Mouse (Mus musculus) right cerebral cortex, adult 2 months (tissue): Measurements from ENCODE around the gene Dctpp1.

ENCODE experiments used
- DNase-seq, 2 experiments: peaks; one replicate each; pipeline ENCODE4 v3.0.0; 2021 to 2022; ENCODE audit warnings: low spot score in 2 of 2

The Dctpp1 gene

DNA sequence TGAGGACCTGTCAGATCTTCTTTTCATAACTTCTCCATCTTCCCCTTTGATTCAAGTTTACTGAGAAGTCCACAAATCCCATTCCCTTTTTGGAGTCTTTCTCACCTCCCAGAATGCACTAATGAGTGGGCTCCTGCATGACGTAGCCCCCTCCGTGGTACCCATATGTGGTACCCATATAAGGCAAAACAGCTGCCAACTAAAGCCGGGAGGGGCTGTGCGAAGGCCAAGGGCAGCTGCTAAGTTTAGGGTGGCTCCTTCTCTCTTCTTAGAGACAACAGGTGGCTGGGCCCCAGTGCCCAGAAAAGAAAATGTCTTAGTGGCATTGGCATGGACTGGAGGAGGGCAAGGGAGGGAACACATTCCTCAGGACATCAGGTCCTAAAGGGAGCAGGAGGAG, 50.2 kb downstream of the Dctpp1 start:
- DNase-seq: no peak

DNA sequence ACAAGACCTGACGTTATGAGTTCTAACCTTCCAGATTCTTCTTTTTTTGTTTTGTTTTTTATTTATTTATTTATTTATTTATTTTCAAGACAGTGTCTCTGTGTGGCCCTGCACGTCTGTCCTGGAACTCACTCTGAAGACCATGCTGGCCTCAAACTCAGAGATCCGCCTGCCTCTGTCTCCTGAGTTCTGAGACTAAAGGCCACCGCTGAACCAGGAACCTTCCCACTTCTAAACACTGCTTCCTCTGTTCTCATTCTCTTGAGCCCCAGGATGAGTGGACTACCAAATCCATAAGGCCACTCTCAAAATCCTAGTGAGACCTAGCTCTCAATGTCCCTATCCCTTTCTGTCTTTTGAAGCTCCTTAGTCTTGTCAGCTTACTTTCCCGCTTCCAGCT, 50.7 kb downstream of the Dctpp1 start:
- no peak for DNase-seq

DNA sequence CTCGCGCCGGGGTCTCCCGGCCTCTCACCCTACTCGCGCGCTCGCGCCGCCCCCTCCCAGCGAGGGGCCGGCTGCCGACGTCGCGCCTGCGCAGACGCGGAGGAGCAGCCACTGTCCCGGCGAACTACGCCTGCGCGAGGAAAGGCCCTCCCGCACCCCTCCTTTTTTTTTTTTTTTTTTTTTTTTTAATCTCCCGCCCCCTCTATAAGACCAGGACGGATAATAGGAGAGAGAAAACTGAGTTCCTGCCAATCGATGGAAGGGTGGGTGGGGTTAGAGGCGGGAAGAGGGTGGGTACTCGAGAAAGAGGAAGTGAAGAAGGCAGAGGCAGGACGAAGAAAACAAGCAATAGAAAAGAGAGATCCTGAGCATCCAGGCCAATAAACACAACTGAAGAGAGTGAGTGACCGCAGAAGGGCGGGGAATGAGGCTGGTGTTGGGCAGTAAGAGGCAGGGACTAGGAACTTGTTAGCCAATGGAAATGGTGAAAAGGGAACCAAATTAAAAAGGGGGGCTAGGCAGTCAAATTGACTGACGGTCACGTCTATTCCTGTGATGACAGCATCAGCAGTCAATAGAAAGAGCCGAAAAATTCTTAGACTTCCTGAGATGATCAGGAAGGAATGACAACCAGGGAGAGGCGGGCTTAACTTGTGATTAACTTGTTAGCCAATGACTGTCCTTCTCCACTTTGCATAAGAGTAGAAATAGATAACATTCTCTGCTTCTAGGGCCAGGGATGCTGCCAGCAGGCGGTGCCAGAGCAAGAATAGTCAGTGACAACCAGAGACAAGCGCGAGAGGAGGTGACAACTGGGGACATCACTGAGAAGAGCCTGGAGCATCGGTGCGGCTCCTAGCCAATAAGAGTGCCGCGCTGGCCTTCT, 51.7 kb downstream of the Dctpp1 start, which contains the start of gene Mylpf:
Mylpf (plus strand) TSS at position 338 of the 886 bp plus-strand sequence.
- DNase-seq: peak; percentile 92 to 95

DNA sequence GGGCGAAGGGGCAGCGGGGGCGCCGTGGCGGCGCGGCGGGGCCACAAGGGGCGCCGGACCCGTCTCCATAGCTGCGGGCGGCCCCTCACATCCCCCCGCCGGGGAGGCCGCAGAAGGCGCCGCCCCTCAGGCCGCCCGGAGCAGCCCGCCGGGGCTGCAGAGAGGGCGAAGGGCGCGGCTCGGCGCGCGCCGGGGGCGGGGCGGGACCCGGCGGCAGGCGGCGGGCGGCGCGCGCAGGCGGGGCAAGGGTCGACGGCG, 52.3 kb downstream of the Dctpp1 start, which contains the start of gene Tbc1d10b:
Tbc1d10b (minus strand) TSS at position 174 of the 258 bp plus-strand sequence.
- DNase-seq: peak in 1 of 2 experiments; percentile 37

DNA sequence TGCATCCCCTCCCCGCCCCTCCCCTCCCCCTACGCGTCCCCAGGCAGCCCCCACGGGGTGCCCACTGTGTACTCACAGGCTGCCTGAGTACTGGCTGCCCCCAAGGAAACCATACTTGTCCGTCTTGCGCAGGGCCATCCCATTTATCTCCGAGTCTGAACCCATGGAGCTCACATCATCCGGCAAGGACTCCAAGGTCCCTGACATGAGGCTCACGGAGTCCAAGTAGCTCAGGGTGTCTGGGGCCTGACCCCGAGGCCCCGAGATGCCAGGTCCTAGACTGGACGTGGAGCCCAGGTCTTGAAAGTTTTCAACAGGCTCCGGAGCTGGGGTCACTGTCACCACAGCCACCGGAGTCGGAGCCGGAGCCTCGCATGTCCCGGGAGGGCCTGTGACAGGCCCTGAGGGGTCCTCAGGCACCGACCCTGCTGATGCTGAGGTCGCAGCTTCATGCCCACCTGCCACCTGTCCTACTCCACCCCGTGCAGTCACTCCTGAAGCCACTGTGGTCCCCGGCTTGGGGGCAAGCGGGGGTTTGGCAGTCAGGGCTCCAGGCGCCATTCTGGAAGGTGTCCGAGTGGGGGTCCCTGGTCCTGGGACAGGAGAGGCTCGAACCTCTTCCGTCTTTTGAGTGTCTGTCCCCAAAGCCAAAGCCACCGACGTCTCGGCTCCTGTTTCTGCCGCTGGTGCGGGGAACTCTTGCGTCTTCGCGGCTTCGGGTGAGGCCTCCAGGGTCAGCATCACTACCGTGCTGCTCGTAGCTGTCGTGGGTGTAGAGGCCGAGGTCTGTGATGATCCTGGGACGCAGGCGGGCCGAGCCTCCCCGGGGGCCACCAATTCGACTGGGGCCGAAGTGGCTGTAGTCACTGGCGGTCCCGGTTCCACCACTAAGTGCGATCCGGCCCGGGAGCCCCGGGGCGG, 52.9 kb downstream of the Dctpp1 start:
- no peak for DNase-seq
